Mouse (Mus musculus) limb, embryonic 13.5 days (tissue): ENCODE data around the gene Sectm1b. TPM values are rescaled to one million over a fixed set of nuclear protein-coding genes. Genes with fewer than 3 reads are reported as not detected.
"Not testable (repeated sequence)": the region's sequence is repeated elsewhere in the genome, so short reads cannot be mapped to it uniquely, and the experiment has no call there.

Experiments used
- ATAC-seq: fragments of 200-750 bp; cut with Nextera tagmentation; 2 replicates; pipeline ENCODE4 v1.8.0; 2017; ENCODE audit warnings: low read depth, moderate number of reproducible peaks, moderate TSS enrichment; ENCODE audit not compliant: low FRiP score
- H3K27ac ChIP-seq: fragments of 300-500 bp; sonication (generic); 2 replicates; pipeline ENCODE4 v1.5.1; 2015; ENCODE audit warnings: inconsistent platforms, mild to moderate bottlenecking, moderate library complexity
- H3K27me3 ChIP-seq: fragments of 300-500 bp; sonication (generic); 2 replicates; pipeline ENCODE4 v1.6.1; 2015; ENCODE audit warnings: mild to moderate bottlenecking, inconsistent platforms
- H3K36me3 ChIP-seq: fragments of 300-500 bp; sonication (generic); 2 replicates; pipeline ENCODE4 v1.6.1; 2015; ENCODE audit warnings: inconsistent platforms, mild to moderate bottlenecking, moderate library complexity
- H3K4me1 ChIP-seq: fragments of 300-500 bp; sonication (generic); 2 replicates; pipeline ENCODE4 v1.6.1; 2015; ENCODE audit warnings: inconsistent platforms
- H3K4me2 ChIP-seq: fragments of 300-500 bp; sonication (generic); replicated peaks from 2 replicates; pipeline ENCODE4 v1.6.1; 2015; ENCODE audit warnings: inconsistent platforms, mild to moderate bottlenecking, moderate library complexity
- H3K4me3 ChIP-seq: fragments of 300-500 bp; sonication (generic); 2 replicates; pipeline ENCODE4 v1.5.1; 2015; ENCODE audit warnings: moderate library complexity, mild to moderate bottlenecking, inconsistent platforms
- H3K9ac ChIP-seq: fragments of 300-500 bp; sonication (generic); 2 replicates; pipeline ENCODE4 v1.6.1; 2015; ENCODE audit warnings: mild to moderate bottlenecking, inconsistent platforms
- H3K9me3 ChIP-seq: fragments of 300-500 bp; sonication (generic); 2 replicates; pipeline ENCODE4 v1.6.1; 2016; ENCODE audit warnings: inconsistent platforms
- WGBS: fragments of 180-500 bp; shearing (Covaris S2); methylation state at CpG from one replicate; pipeline ENCODE4 v1.1.7; 2015; 5-methylcytosine and 5-hydroxymethylcytosine counted together
- polyA plus RNA-seq: library from polyadenylated mRNA; unstranded; fragments of >200 nt; fragmentation: Nextera tagmentation; extraction: Ambion mirVana; gene quantifications from 2 replicates; pipeline ENCODE4 v1.2.1, GENCODE M21; 2015

The Sectm1b gene
- polyA plus RNA-seq, 1 experiment from 2014 or later, result not detected

DNA sequence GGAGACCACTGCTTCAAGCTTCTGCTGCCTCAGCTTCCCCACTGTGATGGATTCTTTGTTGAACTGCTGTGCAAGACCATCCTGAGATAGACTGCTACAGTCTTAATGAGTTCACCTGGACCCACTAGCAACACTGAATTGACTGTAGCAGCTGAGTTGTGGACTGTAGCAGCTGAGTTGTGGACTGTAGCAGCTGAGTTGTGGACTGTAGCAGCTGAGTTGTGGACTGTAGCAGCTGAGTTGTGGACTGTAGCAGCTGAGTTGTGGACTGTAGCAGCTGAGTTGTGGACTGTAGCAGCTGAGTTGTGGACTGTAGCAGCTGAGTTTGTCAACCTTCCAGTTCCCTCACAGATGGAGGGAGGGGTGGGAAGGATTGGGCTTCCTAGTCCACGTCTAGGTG is 20.3 kb downstream of the Sectm1b start:
- H3K27me3 ChIP-seq, H3K4me3 ChIP-seq: not testable (repeated sequence)
- 42% methylated on average over 1 of the region's 1 CpGs for WGBS

DNA sequence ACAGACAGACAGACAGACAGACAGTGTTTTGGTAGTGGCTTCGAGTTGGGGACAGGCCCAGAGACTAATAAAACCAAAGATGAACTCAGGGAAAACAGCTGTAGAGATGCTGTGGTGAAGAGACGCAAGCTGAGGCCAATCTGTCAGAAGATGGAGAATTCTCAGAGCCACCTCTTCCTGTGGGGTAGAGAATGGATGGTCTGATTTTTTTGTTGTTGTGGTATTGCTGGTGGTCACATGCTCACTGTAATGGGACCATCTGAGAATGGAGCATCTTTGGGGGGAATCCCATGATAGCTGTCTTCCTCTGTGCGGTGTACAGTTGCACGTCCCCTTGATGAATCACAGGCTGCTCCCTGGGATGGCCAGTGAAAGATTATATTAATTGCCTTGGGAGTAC is 20.9 kb downstream of the Sectm1b start:
- 85% methylated on average over 4 of the region's 4 CpGs for WGBS
- Histone ChIP-seq H3K4me1 (no peaks in the 10 kb centered on the region), H3K4me3 (no peak overlapping the region), H3K9ac (no peak overlapping the region), H3K4me2 (no peak overlapping the region), H3K9me3 (no peaks in the 10 kb centered on the region), H3K27me3 (peaks cover 2% of the 10 kb centered on the region; the same call in 1 of the 2 replicates), H3K36me3 (no peaks in the 10 kb centered on the region), H3K27ac (no peak overlapping the region)
- ATAC-seq, result no peak

More for the DNA sequence above, 20.3 kb downstream of the Sectm1b start:
- H3K9me3 ChIP-seq, H3K36me3 ChIP-seq, H3K4me2 ChIP-seq, H3K9ac ChIP-seq, H3K27ac ChIP-seq, H3K4me1 ChIP-seq, ATAC-seq: not testable (repeated sequence)

DNA sequence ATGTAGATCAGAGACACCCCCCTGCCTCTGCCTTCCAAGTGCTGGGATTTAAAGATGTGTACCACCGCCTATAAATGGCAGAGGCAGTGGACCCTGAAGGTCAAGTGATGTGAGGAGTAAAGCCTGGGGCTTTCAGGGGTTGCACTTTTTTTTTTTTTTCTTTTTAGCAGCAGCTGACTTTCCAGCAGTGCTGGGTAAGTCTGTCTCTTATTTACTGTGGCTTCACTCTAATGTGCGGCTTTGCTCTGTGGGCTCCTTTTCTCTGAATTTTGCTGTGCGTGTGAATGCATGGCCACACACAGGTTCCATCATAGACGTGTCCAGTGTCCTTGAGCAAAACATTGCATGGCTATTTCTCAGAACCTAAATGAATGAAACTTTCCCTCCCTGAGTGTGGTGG is 21.7 kb downstream of the Sectm1b start:
- Histone ChIP-seq H3K9ac (no peak overlapping the region), H3K4me3 (no peak overlapping the region), H3K9me3 (no peaks in the 10 kb centered on the region), H3K36me3 (no peaks in the 10 kb centered on the region), H3K27ac (no peak overlapping the region), H3K27me3 (peaks cover 3% of the 10 kb centered on the region; the same call in 1 of the 2 replicates), H3K4me1 (no peaks in the 10 kb centered on the region), H3K4me2 (no peak overlapping the region)
- WGBS, result 69% methylated on average over 4 of the region's 4 CpGs
- ATAC-seq, result no peak

DNA sequence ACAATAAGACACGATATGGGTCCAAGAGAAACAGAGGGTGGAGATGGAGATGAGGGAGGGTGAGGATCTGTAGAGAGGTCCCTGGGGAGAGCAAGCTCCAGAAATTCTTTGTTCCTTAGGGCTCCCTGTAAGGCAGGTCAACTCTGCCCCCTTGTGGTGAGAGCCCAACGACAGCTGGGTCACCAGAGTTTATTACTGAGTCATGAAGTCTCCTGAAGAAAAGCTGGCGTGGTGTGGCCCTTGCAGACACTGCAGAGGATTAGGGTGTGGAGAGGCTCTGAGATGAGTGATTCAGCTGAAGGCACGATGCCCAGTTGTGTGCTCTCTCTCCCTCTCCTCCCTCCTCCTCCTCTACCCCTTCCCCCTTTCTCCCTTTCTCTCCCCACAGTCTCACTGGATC is 22.2 kb downstream of the Sectm1b start:
- Histone ChIP-seq H3K36me3 (no peaks in the 10 kb centered on the region), H3K27ac (no peak overlapping the region), H3K4me1 (no peaks in the 10 kb centered on the region), H3K27me3 (peaks cover 3% of the 10 kb centered on the region; the same call in 1 of the 2 replicates), H3K9ac (no peak overlapping the region), H3K4me3 (no peak overlapping the region), H3K4me2 (no peak overlapping the region), H3K9me3 (no peaks in the 10 kb centered on the region)
- no peak for ATAC-seq
- WGBS, result 7% methylated on average over 4 of the region's 4 CpGs

DNA sequence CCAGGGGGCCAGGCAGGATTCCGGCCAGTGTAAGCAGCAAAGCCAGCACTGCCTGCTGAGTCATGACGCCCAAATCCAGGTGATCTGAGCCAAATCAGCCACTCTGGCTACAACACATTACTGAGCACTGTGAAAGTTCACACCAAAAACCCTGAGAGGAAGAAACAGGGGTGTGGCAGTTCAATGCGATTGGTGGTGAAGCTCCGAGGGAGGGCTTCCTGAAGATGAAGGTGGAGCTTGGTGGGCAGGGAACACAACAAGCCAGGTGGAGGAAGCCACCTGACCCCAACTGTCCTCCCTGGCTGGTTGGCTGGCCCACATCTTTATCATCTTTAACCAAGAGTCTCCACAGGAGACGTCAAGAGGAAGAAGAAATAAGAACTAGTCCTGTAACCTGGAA is 24.1 kb downstream of the Sectm1b start, which contains the start of gene Cd7:
TSS of gene Cd7 (minus strand) at position 117 of the 400 bp plus-strand sequence.
- H3K4me3 ChIP-seq, result no peak within 1 kb of the TSS
- peaks cover 3% of the 10 kb centered on the region; the same call in 1 of the 2 replicates for H3K27me3 ChIP-seq
- H3K27ac ChIP-seq, result no peak within 1 kb of the TSS
- WGBS, result 67% methylated on average over 5 of the region's 5 CpGs
- no peak within 1 kb of the TSS for H3K9ac ChIP-seq
- H3K4me2 ChIP-seq, result no peak within 1 kb of the TSS
- no peak for ATAC-seq
- H3K9me3 ChIP-seq, result no peaks in the 10 kb centered on the region
- no peaks in the 10 kb centered on the region for H3K4me1 ChIP-seq
- no peaks in the 10 kb centered on the region for H3K36me3 ChIP-seq

DNA sequence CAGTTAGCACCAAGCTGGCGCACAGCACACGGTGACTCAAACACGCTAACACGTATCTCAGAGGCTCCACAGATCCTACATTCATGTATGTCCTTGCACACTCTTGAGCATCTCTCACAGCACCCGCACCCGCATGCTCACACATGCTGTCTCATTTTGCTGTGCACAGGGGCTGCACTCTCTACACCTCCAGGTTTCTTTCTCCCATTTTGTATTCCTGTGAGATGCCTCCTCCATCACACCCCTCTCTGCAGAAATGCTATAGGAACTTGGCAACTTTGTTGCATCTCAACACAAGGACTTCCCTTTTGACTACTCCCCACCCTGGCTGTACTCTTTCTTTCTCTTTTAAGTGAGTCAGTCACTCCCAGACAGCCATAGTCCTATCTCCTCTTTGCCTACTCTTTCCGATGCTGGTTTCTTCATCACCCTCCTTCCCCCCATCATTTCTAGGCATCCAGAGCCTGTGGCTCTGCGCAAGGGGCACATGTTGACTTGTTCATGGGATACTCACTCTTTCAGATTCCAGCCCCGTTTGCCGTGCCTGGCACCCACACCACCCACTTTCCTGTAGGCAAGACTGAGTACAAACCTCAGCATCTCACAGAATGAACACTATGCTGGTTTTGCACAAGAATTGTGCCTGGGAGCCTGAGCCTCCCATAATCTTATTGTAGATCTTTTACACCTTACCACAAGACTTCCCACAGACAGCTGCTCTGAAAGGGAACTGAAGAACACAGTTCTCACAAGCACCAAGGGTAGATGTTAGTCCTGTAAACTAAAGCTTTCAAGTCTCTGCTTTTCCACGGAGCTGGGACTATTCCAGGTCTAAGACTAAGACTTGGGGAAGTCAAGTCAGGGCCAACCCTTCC is 24.8 kb downstream of the Sectm1b start:
- H3K4me2 ChIP-seq, result no peak overlapping the region

DNA sequence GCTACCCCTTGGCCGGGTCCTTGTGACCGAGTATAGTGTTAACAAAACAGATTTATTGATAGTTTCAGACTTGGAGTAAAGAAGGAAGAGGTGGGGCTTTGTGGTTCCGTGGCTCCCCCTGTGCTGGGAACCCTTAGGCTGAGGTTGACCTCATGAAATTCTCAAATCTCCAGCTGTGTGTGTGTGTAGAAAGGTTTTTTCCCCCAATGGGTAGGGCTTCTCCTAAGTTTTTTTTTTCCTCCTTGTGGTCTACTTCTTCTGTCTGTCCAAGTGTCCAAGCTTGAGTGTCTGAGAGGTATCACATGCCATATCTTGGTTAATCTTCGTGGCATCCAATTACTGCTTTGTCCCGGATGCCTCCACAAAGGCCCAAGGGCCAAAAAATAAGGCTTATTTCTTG is 30.3 kb downstream of the Sectm1b start:
- Histone ChIP-seq H3K4me1 (no peaks in the 10 kb centered on the region), H3K36me3 (no peaks in the 10 kb centered on the region), H3K9me3 (no peaks in the 10 kb centered on the region), H3K4me3 (no peak overlapping the region), H3K27ac (no peak overlapping the region), H3K27me3 (peaks cover 3% of the 10 kb centered on the region; the same call in 1 of the 2 replicates), H3K9ac (no peak overlapping the region), H3K4me2 (no peak overlapping the region)
- ATAC-seq, result no peak
- 80% methylated on average over 5 of the region's 5 CpGs for WGBS

More for the DNA sequence above, 24.8 kb downstream of the Sectm1b start:
- no peak for ATAC-seq
- Histone ChIP-seq H3K27ac (no peak overlapping the region), H3K4me3 (no peak overlapping the region), H3K9me3 (no peaks in the 10 kb centered on the region), H3K27me3 (peaks cover 3% of the 10 kb centered on the region; the same call in 1 of the 2 replicates), H3K4me1 (no peaks in the 10 kb centered on the region), H3K9ac (no peak overlapping the region), H3K36me3 (no peaks in the 10 kb centered on the region)
- 86% methylated on average over 11 of the region's 11 CpGs for WGBS

DNA sequence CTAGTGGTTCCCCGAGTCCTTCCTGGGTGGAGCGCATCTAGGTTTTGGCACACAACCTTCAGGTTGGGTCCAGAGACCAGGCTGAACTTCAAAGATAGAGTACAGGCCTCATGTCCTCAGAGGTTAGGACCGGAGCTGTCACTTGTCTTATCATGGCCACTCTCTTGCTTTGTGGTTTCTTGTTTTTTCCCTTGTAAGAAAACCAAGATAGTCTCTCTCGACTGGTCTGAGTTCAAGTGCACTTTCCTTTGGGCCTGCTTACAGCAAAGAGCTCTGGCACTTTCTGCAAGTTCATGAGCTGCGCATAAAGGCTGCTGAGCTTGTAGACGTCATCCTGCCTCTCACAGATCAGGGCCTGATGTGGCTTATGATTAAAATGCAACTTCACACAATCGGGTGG is 36.1 kb downstream of the Sectm1b start:
- Histone ChIP-seq H3K9me3 (no peaks in the 10 kb centered on the region), H3K27ac (no peak overlapping the region), H3K9ac (no peak overlapping the region), H3K36me3 (no peaks in the 10 kb centered on the region), H3K27me3 (no peaks in the 10 kb centered on the region), H3K4me2 (no peak overlapping the region), H3K4me3 (no peak overlapping the region), H3K4me1 (no peaks in the 10 kb centered on the region)
- ATAC-seq, result no peak
- WGBS, result 85% methylated on average over 7 of the region's 7 CpGs

DNA sequence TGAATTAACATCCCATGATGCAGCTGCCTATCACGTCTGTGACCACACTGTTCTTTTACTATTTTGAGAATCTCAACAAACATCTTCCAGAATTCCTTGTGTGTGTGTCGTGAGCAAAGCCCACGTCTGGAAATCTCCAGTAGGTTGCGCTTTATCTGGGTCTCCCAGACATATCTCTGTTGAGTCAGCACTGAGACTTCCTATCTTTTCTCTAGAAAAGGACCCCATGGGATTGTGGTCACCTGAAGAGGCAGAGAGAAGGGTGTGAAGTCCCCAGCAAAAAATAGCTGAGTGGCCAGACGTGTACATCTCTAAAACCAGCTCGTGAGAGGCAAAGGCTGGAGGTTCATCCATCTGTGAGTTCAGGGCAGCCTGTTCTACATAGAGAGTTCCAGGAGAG is 39.2 kb downstream of the Sectm1b start:
- Histone ChIP-seq H3K4me3 (no peak overlapping the region), H3K9ac (no peak overlapping the region), H3K4me1 (no peaks in the 10 kb centered on the region), H3K9me3 (no peaks in the 10 kb centered on the region), H3K4me2 (no peak overlapping the region), H3K27ac (no peak overlapping the region), H3K27me3 (no peaks in the 10 kb centered on the region), H3K36me3 (no peaks in the 10 kb centered on the region)
- 73% methylated on average over 6 of the region's 6 CpGs for WGBS
- no peak for ATAC-seq

DNA sequence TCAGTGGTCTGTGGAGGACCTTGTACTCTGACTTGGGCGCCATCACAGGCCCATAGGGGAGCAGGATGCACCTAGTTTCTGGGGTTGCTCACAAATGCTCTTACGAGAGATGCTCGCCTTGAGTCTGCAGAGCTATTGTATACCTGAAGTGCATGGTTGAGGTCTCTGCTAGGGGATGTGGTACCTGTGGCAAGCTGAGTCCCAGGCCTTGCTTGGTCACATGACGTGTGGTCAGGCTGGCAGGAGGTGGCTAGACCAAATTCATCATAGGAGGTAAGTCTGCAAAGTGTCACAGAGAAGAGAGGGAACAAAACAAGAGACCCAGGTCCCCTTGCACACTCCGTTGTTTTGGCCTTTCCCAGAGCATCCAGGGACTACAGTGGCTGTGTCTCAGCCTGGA is 43.9 kb downstream of the Sectm1b start:
- H3K36me3 ChIP-seq, result no peaks in the 10 kb centered on the region
- H3K27me3 ChIP-seq, result peaks cover 2% of the 10 kb centered on the region; the same call in 1 of the 2 replicates
- ATAC-seq, result no peak
- H3K9me3 ChIP-seq, result no peaks in the 10 kb centered on the region
- H3K4me1 ChIP-seq, result no peaks in the 10 kb centered on the region
- H3K4me2 ChIP-seq, result no peak overlapping the region
- no peak overlapping the region for H3K4me3 ChIP-seq
- H3K27ac ChIP-seq, result no peak overlapping the region
- 83% methylated on average over 5 of the region's 5 CpGs for WGBS
- no peak overlapping the region for H3K9ac ChIP-seq

DNA sequence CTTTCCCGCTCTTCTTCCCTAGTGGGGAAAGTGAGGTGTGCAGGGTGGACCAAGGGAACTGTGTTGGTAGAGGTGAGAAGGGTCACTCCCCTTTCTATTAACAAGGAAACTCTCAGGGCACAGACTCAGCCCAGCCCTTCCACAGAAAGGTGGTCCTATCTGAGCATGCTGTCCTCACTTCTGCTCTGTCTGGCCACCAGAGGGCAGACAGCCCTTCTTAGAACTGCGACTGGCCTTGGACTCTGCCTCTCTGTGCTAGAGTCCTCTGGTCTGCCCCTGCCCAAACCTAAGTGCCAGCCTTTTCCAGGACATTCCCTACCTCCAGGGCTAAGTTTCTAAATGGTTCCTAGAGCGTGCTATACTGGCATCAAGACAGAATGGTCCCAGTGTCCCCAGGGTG is 45.7 kb downstream of the Sectm1b start:
- WGBS, result 37% methylated on average over 3 of the region's 3 CpGs
- peak; percentile 59; the same call in 1 of the 2 replicates for ATAC-seq
- peaks cover 2% of the 10 kb centered on the region; the same call in 1 of the 2 replicates for H3K27me3 ChIP-seq
- no peak overlapping the region for H3K27ac ChIP-seq
- no peak overlapping the region for H3K4me3 ChIP-seq
- no peaks in the 10 kb centered on the region for H3K4me1 ChIP-seq
- no peaks in the 10 kb centered on the region for H3K36me3 ChIP-seq
- no peaks in the 10 kb centered on the region for H3K9me3 ChIP-seq
- no peak overlapping the region for H3K9ac ChIP-seq
- no peak overlapping the region for H3K4me2 ChIP-seq

DNA sequence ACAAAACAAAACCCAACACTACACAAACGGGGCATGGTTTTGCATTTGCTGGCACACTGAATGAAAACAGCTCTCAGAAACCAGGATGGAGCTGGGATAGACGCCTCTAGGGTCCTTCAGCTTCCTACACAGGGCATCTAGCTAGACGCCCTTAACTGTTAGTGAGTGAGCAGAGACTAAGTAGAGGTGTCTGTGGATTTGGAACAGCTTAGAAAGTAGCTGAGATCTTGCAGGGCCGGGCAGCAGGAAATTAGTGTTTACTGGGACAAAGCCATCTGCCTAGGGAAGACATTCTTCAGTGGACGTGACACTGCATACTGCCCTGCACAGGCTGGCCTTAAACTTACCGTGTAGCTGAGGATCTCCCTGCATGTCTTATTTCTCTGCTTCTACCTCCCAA is 47.9 kb downstream of the Sectm1b start:
- Histone ChIP-seq H3K27me3 (peaks cover 2% of the 10 kb centered on the region; the same call in 1 of the 2 replicates), H3K9ac (no peak overlapping the region), H3K4me2 (no peak overlapping the region), H3K9me3 (no peaks in the 10 kb centered on the region), H3K4me3 (no peak overlapping the region), H3K36me3 (no peaks in the 10 kb centered on the region), H3K4me1 (no peaks in the 10 kb centered on the region), H3K27ac (no peak overlapping the region)
- no peak for ATAC-seq
- 54% methylated on average over 6 of the region's 6 CpGs for WGBS
